Mouse (Mus musculus): ENCODE measurements around the gene Gm49361. TPM values are rescaled to one million over a fixed set of nuclear protein-coding genes. Genes with fewer than 3 reads are reported as not detected.
"Not testable (repeated sequence)": the region's sequence is repeated elsewhere in the genome, so short reads cannot be mapped to it uniquely, and the experiment has no call there.

Gm49361 gene
- total and polyA plus RNA-seq, 2 experiments: not detected

- Histone ChIP-seq H3K9ac (ENCODE audit: low read depth, low read length) (no peak overlapping the region), H3K4me1 (ENCODE audit: control insufficient read depth, insufficient read depth, low read length) (peaks cover 2% of the 10 kb centered on the region; the same call in 1 of the 2 replicates), H3K36me3 (ENCODE audit: control insufficient read depth, insufficient read depth, low read length) (no peaks in the 10 kb centered on the region), H3K27me3 (ENCODE audit: control insufficient read depth, insufficient read depth, low read length) (no peaks in the 10 kb centered on the region), H3K79me2 (ENCODE audit: control insufficient read depth, insufficient read depth, low read length) (no peaks in the 10 kb centered on the region), H3K4me3 (ENCODE audit: insufficient read depth, low read depth, low read length) (no peak overlapping the region), H3K27ac (replicated peaks; ENCODE audit: insufficient read depth, low read depth, low read length) (no peak overlapping the region)
- TF ChIP-seq POLR2A (IDR thresholded peaks at IDR 0.05; ENCODE audit: extremely low read depth, insufficient read depth, low read length) (no peak), CTCF (IDR thresholded peaks at IDR 0.05; ENCODE audit: low read depth, low read length) (no peak)
- WGBS: 46% methylated on average over 2 of the region's 2 CpGs
- no peak for DNase-seq (ENCODE audit: extremely low read depth, low read depth, low spot score)
Observed at GRCm38 (mm10) chr14:57755661-57756060, 9.8 kb upstream of the Gm49361 start.

- no peak for DNase-seq (ENCODE audit: extremely low read depth, low read depth, low spot score)
- H3K4me3 ChIP-seq (ENCODE audit: insufficient read depth, low read depth, low read length): no peak overlapping the region
- H3K27me3 ChIP-seq (ENCODE audit: control insufficient read depth, insufficient read depth, low read length): no peaks in the 10 kb centered on the region
- H3K4me1 ChIP-seq (ENCODE audit: control insufficient read depth, insufficient read depth, low read length): peaks cover 2% of the 10 kb centered on the region; the same call in 1 of the 2 replicates
- H3K36me3 ChIP-seq (ENCODE audit: control insufficient read depth, insufficient read depth, low read length): no peaks in the 10 kb centered on the region
- WGBS: 71% methylated on average over 9 of the region's 9 CpGs
- peak overlapping the region; percentile 16; the same call in 1 of the 2 replicates for H3K27ac ChIP-seq (replicated peaks; ENCODE audit: insufficient read depth, low read depth, low read length)
- TF ChIP-seq POLR2A (IDR thresholded peaks at IDR 0.05; ENCODE audit: extremely low read depth, insufficient read depth, low read length) (no peak), CTCF (IDR thresholded peaks at IDR 0.05; ENCODE audit: low read depth, low read length) (no peak)
- no peak overlapping the region for H3K9ac ChIP-seq (ENCODE audit: low read depth, low read length)
- no peaks in the 10 kb centered on the region for H3K79me2 ChIP-seq (ENCODE audit: control insufficient read depth, insufficient read depth, low read length)
Observed at GRCm38 (mm10) chr14:57753351-57753992, 7.6 kb upstream of the Gm49361 start.

GRCm38 (mm10) chr14:57751006-57751405, 5.1 kb upstream of the Gm49361 start:
- not testable (repeated sequence) for H3K79me2 ChIP-seq (ENCODE audit: control insufficient read depth, insufficient read depth, low read length); H3K4me1 ChIP-seq (ENCODE audit: control insufficient read depth, insufficient read depth, low read length); H3K4me3 ChIP-seq (ENCODE audit: insufficient read depth, low read depth, low read length); H3K9ac ChIP-seq (ENCODE audit: low read depth, low read length); H3K27me3 ChIP-seq (ENCODE audit: control insufficient read depth, insufficient read depth, low read length); H3K36me3 ChIP-seq (ENCODE audit: control insufficient read depth, insufficient read depth, low read length); H3K27ac ChIP-seq (replicated peaks; ENCODE audit: insufficient read depth, low read depth, low read length); DNase-seq (ENCODE audit: extremely low read depth, low read depth, low spot score)

DNA sequence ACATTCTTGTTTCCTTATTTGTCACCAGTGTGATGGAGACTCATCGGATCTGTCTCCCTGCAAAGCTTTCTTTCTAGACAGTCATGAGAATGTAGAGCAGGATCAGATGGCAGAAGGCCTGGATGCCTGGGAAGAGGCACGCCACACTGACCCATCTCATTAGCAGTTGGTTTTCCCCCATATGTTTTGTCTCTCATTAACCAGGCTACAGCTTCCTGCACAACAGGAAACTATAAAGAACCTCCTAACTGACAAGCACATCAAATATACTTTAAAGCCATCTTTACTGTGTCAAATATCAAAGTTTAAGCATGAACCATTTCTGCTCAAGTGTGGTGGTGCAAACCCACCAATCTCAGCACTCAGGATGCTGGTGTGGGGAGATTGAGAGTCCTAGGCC, 3.6 kb upstream of the Gm49361 start:
- peaks cover 8% of the 10 kb centered on the region; the same call in 1 of the 2 replicates for H3K79me2 ChIP-seq (ENCODE audit: control insufficient read depth, insufficient read depth, low read length)
- peaks cover 2% of the 10 kb centered on the region; the same call in 1 of the 2 replicates for H3K4me1 ChIP-seq (ENCODE audit: control insufficient read depth, insufficient read depth, low read length)
- TF ChIP-seq POLR2A (IDR thresholded peaks at IDR 0.05; ENCODE audit: extremely low read depth, insufficient read depth, low read length) (no peak), CTCF (IDR thresholded peaks at IDR 0.05; ENCODE audit: low read depth, low read length) (no peak)
- DNase-seq (ENCODE audit: extremely low read depth, low read depth, low spot score): no peak
- WGBS: 87% methylated on average over 2 of the region's 2 CpGs
- H3K27me3 ChIP-seq (ENCODE audit: control insufficient read depth, insufficient read depth, low read length): no peaks in the 10 kb centered on the region
- H3K36me3 ChIP-seq (ENCODE audit: control insufficient read depth, insufficient read depth, low read length): no peaks in the 10 kb centered on the region
- no peak overlapping the region for H3K27ac ChIP-seq (replicated peaks; ENCODE audit: insufficient read depth, low read depth, low read length)
- H3K4me3 ChIP-seq (ENCODE audit: insufficient read depth, low read depth, low read length): no peak overlapping the region
- H3K9ac ChIP-seq (ENCODE audit: low read depth, low read length): no peak overlapping the region

DNA sequence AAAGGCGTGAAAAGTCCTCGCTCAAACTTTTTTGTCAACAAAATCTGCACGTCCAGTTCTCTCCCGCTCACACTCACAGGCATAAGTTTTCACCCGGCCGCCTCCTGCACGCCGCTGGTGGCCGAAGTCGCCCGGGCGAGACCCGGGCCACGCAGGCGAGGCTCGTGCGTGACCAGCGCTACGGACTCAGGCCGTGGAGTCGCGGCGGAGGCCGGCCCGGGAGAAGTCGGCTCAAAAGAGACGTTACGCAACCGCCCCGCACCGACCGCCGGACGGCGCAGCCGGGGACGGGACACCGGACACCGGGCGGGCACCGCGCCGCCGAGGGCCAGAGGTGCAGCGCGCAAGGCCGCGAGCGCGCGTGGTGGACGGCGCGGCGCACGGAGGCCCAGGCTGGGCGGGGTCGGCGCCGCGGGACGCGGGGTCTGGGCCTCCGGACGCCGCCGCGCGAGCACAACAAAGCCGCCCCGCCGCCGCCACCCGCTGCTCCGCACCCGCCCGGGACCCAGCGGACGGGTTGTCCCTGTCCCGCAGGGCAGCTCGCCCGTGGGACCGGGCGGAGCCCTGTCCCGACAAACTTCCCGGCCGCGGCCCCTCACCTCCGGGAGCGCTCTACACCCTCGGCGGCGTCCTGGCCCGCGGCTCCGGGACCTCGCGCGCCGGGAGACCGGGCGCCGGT, 473 bp downstream of the Gm49361 start:
- no peaks in the 10 kb centered on the region for H3K36me3 ChIP-seq (ENCODE audit: control insufficient read depth, insufficient read depth, low read length)
- peak overlapping the region; percentile 96 for H3K27ac ChIP-seq (replicated peaks; ENCODE audit: insufficient read depth, low read depth, low read length)
- H3K9ac ChIP-seq (ENCODE audit: low read depth, low read length): peak overlapping the region; percentile 100
- TF ChIP-seq POLR2A (IDR thresholded peaks at IDR 0.05; ENCODE audit: extremely low read depth, insufficient read depth, low read length): no peak
- no peak for TF ChIP-seq CTCF (IDR thresholded peaks at IDR 0.05; ENCODE audit: low read depth, low read length)
- no peaks in the 10 kb centered on the region for H3K27me3 ChIP-seq (ENCODE audit: control insufficient read depth, insufficient read depth, low read length)
- peak; percentile 42 for DNase-seq (ENCODE audit: extremely low read depth, low read depth, low spot score)
- peaks cover 7% of the 10 kb centered on the region for H3K4me1 ChIP-seq (ENCODE audit: control insufficient read depth, insufficient read depth, low read length)
- WGBS: under 1% methylated on average over 87 of the region's 103 CpGs
- peak overlapping the region; percentile 93 for H3K4me3 ChIP-seq (ENCODE audit: insufficient read depth, low read depth, low read length)
- peaks cover 38% of the 10 kb centered on the region for H3K79me2 ChIP-seq (ENCODE audit: control insufficient read depth, insufficient read depth, low read length)

DNA sequence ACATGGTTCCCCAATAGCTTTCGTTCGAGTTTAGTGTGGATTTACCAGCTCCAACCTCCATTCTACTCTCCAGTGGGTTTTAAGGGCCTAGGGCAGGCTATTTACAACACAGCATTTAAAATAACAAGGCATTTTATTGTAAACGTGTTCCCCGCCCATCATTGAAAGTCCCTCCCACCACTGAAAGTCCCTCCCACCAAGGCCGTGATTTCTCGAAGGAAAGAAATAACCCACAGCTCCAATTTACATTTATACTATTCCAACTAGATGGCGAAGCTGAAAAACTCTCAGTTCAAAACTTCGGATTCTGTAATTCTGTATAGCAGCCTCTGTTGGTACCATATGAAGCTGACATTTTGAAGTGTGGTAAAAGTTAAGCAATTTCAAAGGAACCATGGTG, 1.4 kb downstream of the Gm49361 start:
- H3K79me2 ChIP-seq (ENCODE audit: control insufficient read depth, insufficient read depth, low read length): peaks cover 46% of the 10 kb centered on the region
- peaks cover 7% of the 10 kb centered on the region for H3K4me1 ChIP-seq (ENCODE audit: control insufficient read depth, insufficient read depth, low read length)
- no peak overlapping the region for H3K27ac ChIP-seq (replicated peaks; ENCODE audit: insufficient read depth, low read depth, low read length)
- 0% methylated on average over 8 of the region's 8 CpGs for WGBS
- H3K4me3 ChIP-seq (ENCODE audit: insufficient read depth, low read depth, low read length): peak overlapping the region; percentile 93
- H3K9ac ChIP-seq (ENCODE audit: low read depth, low read length): no peak overlapping the region
- peak; percentile 67 for DNase-seq (ENCODE audit: extremely low read depth, low read depth, low spot score)
- no peaks in the 10 kb centered on the region for H3K27me3 ChIP-seq (ENCODE audit: control insufficient read depth, insufficient read depth, low read length)
- TF ChIP-seq POLR2A (IDR thresholded peaks at IDR 0.05; ENCODE audit: extremely low read depth, insufficient read depth, low read length): no peak
- no peak for TF ChIP-seq CTCF (IDR thresholded peaks at IDR 0.05; ENCODE audit: low read depth, low read length)
- no peaks in the 10 kb centered on the region for H3K36me3 ChIP-seq (ENCODE audit: control insufficient read depth, insufficient read depth, low read length)
